Mouse (Mus musculus): Measurements from ENCODE around the gene Olfr1462. TPM values are rescaled to one million over a fixed set of nuclear protein-coding genes. Genes with fewer than 3 reads are reported as not detected.

Olfr1462 gene
- not detected for total RNA-seq (2021)
- long read RNA-seq, experiment 1 = 0 reads
- long read RNA-seq, experiment 2 = 0 reads

- no peak for DNase-seq (ENCODE audit: low spot score in 2 of 2)
Measured at GRCm38 (mm10) chr19:13185434-13185833, at the start of gene Olfr1462. Gene Olfr1462 (plus strand): TSS chr19:13185734.

DNA sequence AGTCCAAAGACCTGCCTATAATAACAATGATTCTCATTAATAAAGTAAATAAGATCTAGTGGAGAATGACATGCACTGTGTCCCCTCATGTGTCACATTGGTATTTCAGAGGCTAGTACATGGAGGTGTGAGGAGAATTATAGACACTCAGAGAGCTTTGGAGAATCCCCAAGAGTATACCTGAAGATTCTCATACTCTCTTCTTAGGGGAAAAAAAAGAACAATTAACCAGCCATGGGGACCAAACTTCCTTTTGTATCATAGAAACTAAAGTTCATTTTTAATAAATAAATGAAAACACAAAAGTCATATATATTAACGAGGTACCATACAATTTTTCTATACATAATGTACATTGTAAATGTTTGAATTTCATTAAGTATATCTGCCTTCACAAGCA is 36.1 kb upstream of the Olfr1462 start, which contains the start of gene Olfr1459:
Gene Olfr1459, minus strand, starts transcription at position 101 of the 400 bp plus-strand sequence.
- DNase-seq (ENCODE audit: low spot score in 2 of 2) = no peak

DNA sequence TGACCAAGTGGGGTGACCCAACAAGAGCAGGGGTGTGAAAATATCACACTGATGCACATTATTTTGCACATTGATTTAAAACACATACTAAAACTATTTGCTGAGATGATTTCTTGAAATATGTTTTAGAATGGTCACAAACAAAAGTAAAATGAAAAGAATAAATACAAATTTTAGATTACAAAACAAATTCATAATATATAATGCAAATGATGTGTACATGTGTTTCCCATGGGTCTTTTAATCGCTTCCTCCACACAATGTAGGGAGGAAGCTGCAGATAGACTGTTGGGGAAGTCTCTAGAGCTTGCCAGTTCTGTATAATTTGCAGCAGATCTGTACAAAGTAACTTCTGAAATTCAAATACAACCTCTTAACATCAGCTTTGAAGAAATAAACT is 22.8 kb upstream of the Olfr1462 start, which contains the start of gene Olfr1461:
Gene Olfr1461, plus strand, starts transcription at position 301 of the 400 bp plus-strand sequence.
- no peak for DNase-seq (ENCODE audit: low spot score in 2 of 2)

DNA sequence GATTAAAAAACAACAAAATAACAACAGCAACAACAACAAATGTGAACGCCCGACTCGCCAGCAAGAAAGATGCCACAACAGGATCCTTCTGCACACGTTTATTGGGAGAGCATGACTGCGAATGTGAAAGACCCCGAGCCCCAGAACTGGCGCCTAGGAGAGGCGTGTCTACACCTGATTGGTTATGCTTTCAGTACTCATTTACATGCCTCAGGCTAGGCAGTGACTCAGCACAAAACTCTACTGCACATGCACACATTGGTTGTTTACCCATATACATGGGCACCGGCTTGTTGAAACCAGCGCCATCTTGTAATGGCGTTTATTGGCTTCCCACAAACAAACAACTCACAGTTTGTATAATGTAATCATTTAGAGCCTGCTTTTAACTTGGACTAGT is 36.1 kb downstream of the Olfr1462 start:
- DNase-seq (ENCODE audit: low spot score in 2 of 2) = no peak

GRCm38 (mm10) chr19:13231028-13231427 is 45.5 kb downstream of the Olfr1462 start, which contains the start of gene Olfr1463:
Gene Olfr1463 (plus strand): TSS chr19:13231328.
- no peak for DNase-seq (ENCODE audit: low spot score in 2 of 2)

Other genes with a start within 250 kb of the Olfr1462 start
- not detected for gene Olfr1450, start 235.5 kb upstream of the Olfr1462 start, total RNA-seq (2021)
- not detected for gene Olfr1451, start 190.7 kb upstream of the Olfr1462 start, total RNA-seq (2021)
- gene Olfr1453, start 157.4 kb upstream of the Olfr1462 start, total RNA-seq (2021) = not detected
- gene Olfr1454, start 125.1 kb upstream of the Olfr1462 start, total RNA-seq (2021) = not detected
- not detected for gene Olfr1457, start 87.8 kb upstream of the Olfr1462 start, total RNA-seq (2021)
- gene Olfr1458, start 79.0 kb upstream of the Olfr1462 start, total RNA-seq (2021) = not detected
- under 1 TPM in 1 of 2 experiments, not detected in 1; 0.06 TPM for gene Olfr1459, start 36.2 kb upstream of the Olfr1462 start, total RNA-seq (2021)
- gene Olfr1461, start 22.7 kb upstream of the Olfr1462 start, total RNA-seq (2021) = not detected
- not detected for gene Olfr1463, start 45.6 kb downstream of the Olfr1462 start, total RNA-seq (2021)
- gene Olfr1465, start 129.8 kb downstream of the Olfr1462 start, total RNA-seq (2021) = not detected
- not detected for gene Olfr1466, start 153.1 kb downstream of the Olfr1462 start, total RNA-seq (2021)
- not detected for gene Olfr1467, start 176.5 kb downstream of the Olfr1462 start, total RNA-seq (2021)
- not detected for gene Olfr1469, start 222.1 kb downstream of the Olfr1462 start, total RNA-seq (2021)